Mouse (Mus musculus): ENCODE measurements around the gene Ltbp4. TPM values are rescaled to one million over a fixed set of nuclear protein-coding genes. Genes with fewer than 3 reads are reported as not detected.

Ltbp4 gene
- polyA plus RNA-seq, 1 experiment from 2014 or later: 55.1 TPM

DNA sequence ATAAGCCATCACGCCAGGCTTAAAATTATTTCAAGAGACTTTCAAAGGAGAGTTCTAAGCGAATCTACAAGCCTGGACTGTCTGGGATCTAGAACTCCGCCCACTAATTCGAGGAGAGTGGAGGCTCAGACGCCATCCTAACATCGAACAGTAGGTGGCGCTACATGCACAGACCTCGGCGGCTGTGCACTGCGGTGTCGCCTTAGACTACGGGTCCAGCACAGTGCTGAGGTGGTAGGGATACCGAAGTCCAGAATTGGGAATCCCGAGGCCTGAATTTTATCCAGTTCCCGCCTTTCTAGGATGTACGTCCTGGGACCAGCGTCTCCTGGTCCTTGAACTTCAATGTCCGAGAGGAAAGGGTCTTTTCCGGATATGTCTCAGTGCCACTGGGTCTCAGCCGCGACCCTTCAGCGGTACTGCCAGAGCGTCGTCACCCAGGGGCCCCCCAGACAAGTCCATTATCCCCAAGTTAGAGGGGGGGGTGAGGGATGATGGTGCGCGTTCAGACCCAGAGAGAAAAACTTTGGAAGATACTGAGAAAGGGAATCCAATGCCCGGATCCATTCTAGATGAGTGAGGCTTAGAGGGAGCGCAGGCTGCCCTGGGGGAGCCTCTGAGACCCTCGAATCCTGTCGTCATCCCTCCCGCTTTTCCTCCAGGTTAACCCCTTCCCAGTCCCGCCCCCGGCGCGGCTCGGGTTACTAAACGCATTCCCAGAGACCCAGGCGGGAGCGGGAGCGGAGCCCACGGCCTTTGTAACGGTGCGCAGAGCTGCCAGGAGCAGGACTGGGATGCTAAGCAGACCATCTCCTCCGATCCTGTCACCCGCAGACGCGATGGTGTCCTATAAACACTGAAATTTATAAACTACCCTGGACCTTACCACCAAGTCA is 1.3 kb downstream of the Ltbp4 start:
- H3K36me3 ChIP-seq (ENCODE audit: control insufficient read depth, insufficient read depth, low read length): no peaks in the 10 kb centered on the region
- peak overlapping the region; percentile 66 for H3K4me2 ChIP-seq (ENCODE audit: low read length)
- no peaks in the 10 kb centered on the region for H3K9me3 ChIP-seq (ENCODE audit: control insufficient read depth, low read length)
- peak overlapping the region; percentile 47; the same call in 1 of the 2 replicates for H3K9ac ChIP-seq (ENCODE audit: low read length)
- under 1% methylated on average over 47 of the region's 47 CpGs for WGBS
- H3K4me1 ChIP-seq (ENCODE audit: control insufficient read depth in 2 of 2, insufficient read depth in 2 of 2, low read length in 2 of 2): peaks cover 9 to 41% of the 10 kb centered on the region in 2 experiments; a peak in 3 of 4 replicates
- ATAC-seq (ENCODE audit: insufficient number of reproducible peaks, insufficient read depth, low FRiP score, low read depth): peak; percentile 63
- H3K27me3 ChIP-seq (ENCODE audit: control insufficient read depth, insufficient read depth, low read length): peaks cover 75% of the 10 kb centered on the region
- H3K4me3 ChIP-seq (ENCODE audit: control insufficient read depth in 1 of 2, insufficient read depth in 1 of 2, low read depth in 1 of 2, low read length in 2 of 2): peak overlapping the region; percentile 37 to 41
- H3K27ac ChIP-seq (replicated peaks in 1 of 2; ENCODE audit: control insufficient read depth in 1 of 2, insufficient read depth in 1 of 2, low read depth in 2 of 2, low read length in 2 of 2): no peak overlapping the region

GRCm38 (mm10) chr7:27335011-27335720 is 2.3 kb downstream of the Ltbp4 start:
- ATAC-seq (ENCODE audit: insufficient number of reproducible peaks, insufficient read depth, low FRiP score, low read depth): no peak
- Histone ChIP-seq H3K27ac (replicated peaks in 1 of 2; ENCODE audit: control insufficient read depth in 1 of 2, insufficient read depth in 1 of 2, low read depth in 2 of 2, low read length in 2 of 2) (peak overlapping the region; percentile 19 to 82), H3K4me1 (ENCODE audit: control insufficient read depth in 2 of 2, insufficient read depth in 2 of 2, low read length in 2 of 2) (peaks cover 12 to 51% of the 10 kb centered on the region in 2 experiments; a peak in 3 of 4 replicates), H3K4me3 (ENCODE audit: control insufficient read depth in 1 of 2, insufficient read depth in 1 of 2, low read depth in 1 of 2, low read length in 2 of 2) (no peak overlapping the region), H3K36me3 (ENCODE audit: control insufficient read depth, insufficient read depth, low read length) (no peaks in the 10 kb centered on the region), H3K27me3 (ENCODE audit: control insufficient read depth, insufficient read depth, low read length) (peaks cover 84% of the 10 kb centered on the region), H3K9ac (ENCODE audit: low read length) (no peak overlapping the region; the same call in 1 of the 2 replicates), H3K4me2 (ENCODE audit: low read length) (peak overlapping the region; percentile 86), H3K9me3 (ENCODE audit: control insufficient read depth, low read length) (no peaks in the 10 kb centered on the region)
- WGBS: 51% methylated on average over 15 of the region's 15 CpGs

DNA sequence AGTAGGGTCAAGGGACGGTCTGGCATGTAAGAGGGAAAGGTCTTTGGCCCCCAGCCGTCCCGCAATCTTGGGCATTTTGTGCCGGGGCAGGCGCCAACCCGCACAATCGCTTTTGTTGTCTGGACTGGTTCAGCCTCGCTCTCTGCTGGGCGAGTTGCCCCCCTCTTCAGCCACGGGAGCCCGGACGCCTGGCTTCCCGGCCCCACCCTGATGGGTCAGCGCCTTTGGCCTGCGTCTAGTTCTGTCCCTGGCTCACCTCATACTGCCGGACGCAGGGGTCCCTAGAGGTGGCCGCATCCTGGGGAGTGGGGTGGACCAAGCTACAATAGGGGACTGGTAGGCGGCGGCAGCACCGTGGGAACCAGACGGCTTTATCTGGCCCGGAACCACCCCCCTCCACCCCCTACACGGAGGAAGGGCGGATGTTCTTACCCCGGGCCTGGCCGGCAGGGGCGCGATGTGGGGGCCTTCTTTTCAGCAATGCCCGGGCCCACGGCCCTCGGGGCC is 3.0 kb downstream of the Ltbp4 start:
- H3K4me1 ChIP-seq (ENCODE audit: control insufficient read depth in 2 of 2, insufficient read depth in 2 of 2, low read length in 2 of 2): peaks cover 14 to 58% of the 10 kb centered on the region in 2 experiments; a peak in 3 of 4 replicates
- no peaks in the 10 kb centered on the region for H3K9me3 ChIP-seq (ENCODE audit: control insufficient read depth, low read length)
- H3K4me2 ChIP-seq (ENCODE audit: low read length): peak overlapping the region; percentile 86
- H3K4me3 ChIP-seq (ENCODE audit: control insufficient read depth in 1 of 2, insufficient read depth in 1 of 2, low read depth in 1 of 2, low read length in 2 of 2): peak overlapping the region; percentile 16 to 62
- peak overlapping the region; percentile 9; the same call in 1 of the 2 replicates for H3K9ac ChIP-seq (ENCODE audit: low read length)
- ATAC-seq (ENCODE audit: insufficient number of reproducible peaks, insufficient read depth, low FRiP score, low read depth): peak; percentile 29; the same call in 1 of the 2 replicates
- H3K27me3 ChIP-seq (ENCODE audit: control insufficient read depth, insufficient read depth, low read length): peaks cover 89% of the 10 kb centered on the region
- peak overlapping the region; percentile 60 to 82 for H3K27ac ChIP-seq (replicated peaks in 1 of 2; ENCODE audit: control insufficient read depth in 1 of 2, insufficient read depth in 1 of 2, low read depth in 2 of 2, low read length in 2 of 2)
- H3K36me3 ChIP-seq (ENCODE audit: control insufficient read depth, insufficient read depth, low read length): no peaks in the 10 kb centered on the region
- WGBS: 3% methylated on average over 32 of the region's 32 CpGs

DNA sequence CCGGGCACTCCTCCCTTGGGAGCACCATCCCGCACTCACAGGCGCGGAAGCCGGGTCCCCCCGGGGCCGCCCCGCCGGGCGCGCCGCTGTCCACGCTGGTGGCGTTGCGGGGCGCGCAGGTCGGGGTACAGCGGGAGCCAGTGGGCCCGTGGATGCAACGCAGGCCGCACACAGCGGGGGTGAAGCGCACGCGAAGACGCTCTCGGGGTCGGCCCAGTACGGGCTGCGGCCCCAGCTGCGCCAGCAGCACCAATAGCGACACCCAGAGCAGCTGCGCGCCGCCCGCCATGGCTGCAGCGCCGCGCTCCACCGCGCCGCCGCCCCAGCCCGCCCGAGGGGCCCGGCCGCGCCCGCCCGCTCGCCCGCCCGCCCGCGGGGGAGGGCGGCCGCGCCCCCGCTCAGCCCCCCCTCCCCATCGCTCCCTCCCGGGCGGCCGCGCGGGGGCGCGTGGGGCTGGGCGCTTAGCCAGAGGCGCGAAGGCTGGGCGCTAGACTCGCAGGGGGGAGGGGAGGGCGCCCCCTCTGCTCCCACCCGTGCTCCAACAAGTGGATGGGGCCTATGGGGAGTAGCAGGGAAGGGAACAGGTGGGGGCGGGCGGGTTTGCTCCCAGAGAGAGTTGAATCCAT is 4.1 kb downstream of the Ltbp4 start:
- Histone ChIP-seq H3K4me1 (ENCODE audit: control insufficient read depth in 2 of 2, insufficient read depth in 2 of 2, low read length in 2 of 2) (peaks cover 14 to 65% of the 10 kb centered on the region in 2 experiments; a peak in 3 of 4 replicates), H3K27ac (replicated peaks in 1 of 2; ENCODE audit: control insufficient read depth in 1 of 2, insufficient read depth in 1 of 2, low read depth in 2 of 2, low read length in 2 of 2) (peak overlapping the region; percentile 71 to 82), H3K4me2 (ENCODE audit: low read length) (peak overlapping the region; percentile 86), H3K27me3 (ENCODE audit: control insufficient read depth, insufficient read depth, low read length) (peaks cover 93% of the 10 kb centered on the region), H3K9me3 (ENCODE audit: control insufficient read depth, low read length) (no peaks in the 10 kb centered on the region), H3K4me3 (ENCODE audit: control insufficient read depth in 1 of 2, insufficient read depth in 1 of 2, low read depth in 1 of 2, low read length in 2 of 2) (peak overlapping the region; percentile 62 to 71), H3K36me3 (ENCODE audit: control insufficient read depth, insufficient read depth, low read length) (peaks cover 5% of the 10 kb centered on the region; the same call in 1 of the 2 replicates), H3K9ac (ENCODE audit: low read length) (peak overlapping the region; percentile 78)
- WGBS: 1% methylated on average over 62 of the region's 77 CpGs
- peak; percentile 2; the same call in 1 of the 2 replicates for ATAC-seq (ENCODE audit: insufficient number of reproducible peaks, insufficient read depth, low FRiP score, low read depth)

DNA sequence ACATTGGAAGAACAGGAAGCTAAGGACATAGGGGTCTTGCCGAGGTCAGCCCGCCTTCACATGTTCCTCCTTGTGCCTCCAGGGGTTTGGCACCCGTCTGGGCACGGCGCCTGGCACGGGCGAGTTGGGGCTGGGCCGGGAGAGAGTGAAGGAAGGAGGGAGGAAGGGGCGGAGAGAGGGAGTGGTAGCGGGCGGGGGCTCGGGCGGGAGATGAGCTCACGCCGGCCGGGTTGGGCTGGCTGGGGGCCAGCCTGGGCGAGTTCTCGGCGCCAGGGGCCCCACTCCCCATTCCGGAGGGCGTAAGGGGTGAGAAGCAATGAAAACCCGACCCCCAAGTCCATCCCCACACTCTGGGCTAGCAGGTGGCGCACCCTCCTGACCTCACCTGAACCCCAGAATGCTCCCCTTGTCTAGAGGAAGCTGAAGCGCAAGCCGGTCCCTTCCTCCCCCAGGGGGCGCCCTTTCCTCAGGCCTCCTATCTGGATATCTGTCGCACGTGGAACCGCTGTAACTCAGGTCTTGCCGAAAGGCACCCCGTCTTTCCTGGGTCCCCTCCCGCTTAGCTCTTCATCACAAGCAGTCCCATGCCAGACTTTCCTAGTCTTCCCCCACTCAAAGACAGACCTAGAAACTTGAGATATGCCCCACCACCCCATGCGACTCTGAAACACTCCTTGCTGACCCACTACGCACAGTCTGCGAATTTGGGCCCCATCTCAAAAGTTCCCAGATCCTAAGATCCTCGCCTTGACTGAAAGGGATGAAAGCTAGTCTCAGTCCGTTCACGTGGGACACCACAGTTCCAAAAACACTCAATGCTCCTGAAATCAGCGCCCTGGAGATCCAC is 4.9 kb downstream of the Ltbp4 start:
- 1% methylated on average over 35 of the region's 39 CpGs for WGBS
- ATAC-seq (ENCODE audit: insufficient number of reproducible peaks, insufficient read depth, low FRiP score, low read depth): no peak
- peaks cover 9% of the 10 kb centered on the region; the same call in 1 of the 2 replicates for H3K36me3 ChIP-seq (ENCODE audit: control insufficient read depth, insufficient read depth, low read length)
- peaks cover 93% of the 10 kb centered on the region for H3K27me3 ChIP-seq (ENCODE audit: control insufficient read depth, insufficient read depth, low read length)
- peaks cover 13 to 61% of the 10 kb centered on the region in 2 experiments; a peak in 3 of 4 replicates for H3K4me1 ChIP-seq (ENCODE audit: control insufficient read depth in 2 of 2, insufficient read depth in 2 of 2, low read length in 2 of 2)
- peak overlapping the region; percentile 71 to 82 for H3K27ac ChIP-seq (replicated peaks in 1 of 2; ENCODE audit: control insufficient read depth in 1 of 2, insufficient read depth in 1 of 2, low read depth in 2 of 2, low read length in 2 of 2)
- peak overlapping the region; percentile 62 to 71 for H3K4me3 ChIP-seq (ENCODE audit: control insufficient read depth in 1 of 2, insufficient read depth in 1 of 2, low read depth in 1 of 2, low read length in 2 of 2)
- H3K4me2 ChIP-seq (ENCODE audit: low read length): peak overlapping the region; percentile 86
- H3K9me3 ChIP-seq (ENCODE audit: control insufficient read depth, low read length): no peaks in the 10 kb centered on the region
- H3K9ac ChIP-seq (ENCODE audit: low read length): peak overlapping the region; percentile 78

DNA sequence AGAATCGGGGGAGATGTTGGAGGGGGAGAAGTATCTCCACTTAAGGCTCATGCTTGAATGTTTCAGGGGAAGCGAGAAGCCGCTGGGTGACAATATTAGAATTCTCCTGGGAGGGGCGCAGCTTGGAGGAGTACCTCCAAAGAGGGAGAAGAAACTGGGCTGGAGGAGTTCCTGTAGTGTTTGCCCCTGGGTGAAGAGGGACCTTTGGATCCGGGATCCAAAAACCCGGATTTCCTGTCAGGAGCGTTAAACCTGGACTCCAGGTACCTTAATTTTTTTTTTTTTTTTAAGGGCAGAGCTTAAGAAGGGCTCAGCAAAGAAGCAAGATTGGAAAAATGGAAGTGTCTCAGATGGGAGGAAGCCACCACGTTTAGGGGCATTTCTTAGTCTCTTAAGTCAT is 5.6 kb downstream of the Ltbp4 start:
- Histone ChIP-seq H3K27ac (replicated peaks in 1 of 2; ENCODE audit: control insufficient read depth in 1 of 2, insufficient read depth in 1 of 2, low read depth in 2 of 2, low read length in 2 of 2) (peak overlapping the region; percentile 61 to 82), H3K36me3 (ENCODE audit: control insufficient read depth, insufficient read depth, low read length) (peaks cover 14% of the 10 kb centered on the region; the same call in 1 of the 2 replicates), H3K4me2 (ENCODE audit: low read length) (peak overlapping the region; percentile 86), H3K4me3 (ENCODE audit: control insufficient read depth in 1 of 2, insufficient read depth in 1 of 2, low read depth in 1 of 2, low read length in 2 of 2) (peak overlapping the region; percentile 62 to 71), H3K9me3 (ENCODE audit: control insufficient read depth, low read length) (no peaks in the 10 kb centered on the region), H3K4me1 (ENCODE audit: control insufficient read depth in 2 of 2, insufficient read depth in 2 of 2, low read length in 2 of 2) (peaks cover 13 to 55% of the 10 kb centered on the region in 2 experiments; a peak in 3 of 4 replicates), H3K9ac (ENCODE audit: low read length) (peak overlapping the region; percentile 78), H3K27me3 (ENCODE audit: control insufficient read depth, insufficient read depth, low read length) (peaks cover 93% of the 10 kb centered on the region)
- no peak for ATAC-seq (ENCODE audit: insufficient number of reproducible peaks, insufficient read depth, low FRiP score, low read depth)
- WGBS: 6% methylated on average over 8 of the region's 8 CpGs

Measured in heart, embryonic 14.5 days (tissue).